Mouse (Mus musculus) heart, adult 2 months (tissue): ENCODE data around the gene Ahcyl2.

Experiments used
- CTCF ChIP-seq: fragments of 200-600 bp; IDR thresholded peaks from 2 replicates; pipeline ENCODE4 v1.8.1; 2022; ENCODE audit warnings: antibody characterized with exemption, mild to moderate bottlenecking, moderate library complexity
- EP300 ChIP-seq: fragments of 200-500 bp; IDR thresholded peaks from 2 replicates; pipeline ENCODE4 v1.6.1; 2011; ENCODE audit warnings: low read depth, low read length, control low read depth; ENCODE audit not compliant: insufficient read depth
- POLR2A ChIP-seq: fragments of 200-500 bp; IDR thresholded peaks from 2 replicates; pipeline ENCODE4 v1.6.1; 2011; ENCODE audit warnings: mild to moderate bottlenecking, low read depth, low read length, control low read depth; ENCODE audit not compliant: insufficient read depth

DNA sequence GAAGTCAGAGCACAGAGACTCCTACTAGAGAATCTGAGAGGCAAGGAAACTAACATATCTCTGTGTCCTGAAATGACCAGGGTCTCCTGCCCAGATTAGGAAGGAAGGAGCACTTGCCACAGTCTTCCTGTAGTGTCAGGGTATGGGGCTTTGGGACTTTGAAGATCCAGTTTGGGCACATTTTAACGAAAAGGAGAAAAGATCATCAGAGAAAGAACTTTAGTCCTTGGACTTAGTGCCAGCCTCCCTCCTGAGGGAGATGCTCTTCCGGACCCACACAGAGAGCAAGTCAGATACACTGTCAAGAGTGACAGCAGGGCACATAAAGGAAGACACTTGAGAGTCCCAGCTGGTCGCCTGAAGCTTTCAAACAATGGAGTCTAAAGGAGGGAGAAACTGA lies 36.2 kb downstream of the Ahcyl2 start:
- no peak for TF ChIP-seq CTCF
- no peak for TF ChIP-seq EP300
- TF ChIP-seq POLR2A: no peak
